Mouse (Mus musculus): ENCODE data around the gene Vps37c.

- TF ChIP-seq CTCF (IDR thresholded peaks at IDR 0.05), result no peak
- TF ChIP-seq POLR2A (IDR thresholded peaks at IDR 0.05; ENCODE audit: insufficient read depth, low read depth, low read length), result no peak
Measured at GRCm38 (mm10) chr19:10710751-10711150, 22.2 kb downstream of the Vps37c start.
